Mouse (Mus musculus): ENCODE measurements around the gene Ceacam1.

Gene Ceacam1

DNA sequence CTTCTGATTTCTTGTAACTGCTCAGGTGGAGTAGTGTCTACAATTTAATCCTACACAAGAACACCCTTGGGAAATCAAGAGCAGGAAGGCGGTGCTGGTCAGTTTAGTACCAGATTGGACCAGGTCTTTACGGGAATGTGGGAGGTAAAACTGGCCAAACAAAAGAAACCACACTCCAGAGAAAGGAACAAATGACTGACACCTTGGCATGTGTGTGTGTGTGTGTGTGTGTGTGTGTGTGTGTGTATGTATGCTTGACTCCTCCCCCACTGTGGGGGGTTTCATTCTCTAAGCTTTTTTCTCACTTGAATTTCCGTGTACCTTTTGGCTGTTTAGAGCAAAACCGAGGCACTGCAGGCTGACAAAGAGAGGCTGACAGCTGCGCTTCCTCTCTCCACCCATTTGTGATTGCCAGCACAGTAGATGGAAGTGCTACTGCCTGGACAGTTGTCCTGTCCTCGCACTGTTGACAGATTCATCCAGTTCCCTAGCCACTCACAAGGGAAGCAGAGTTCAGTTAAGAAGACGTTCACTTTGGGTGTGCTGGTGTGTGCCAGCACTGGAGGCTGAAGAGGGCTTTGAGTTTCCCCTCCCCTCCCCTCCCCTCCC lies 64.5 kb downstream of the Ceacam1 start, which contains the start of gene Cxcl17:
Cxcl17 (minus strand) TSS at position 54 of the 609 bp plus-strand sequence.
- DNase-seq (ENCODE audit: inconsistent age in 2 of 2, low spot score in 1 of 2) = peak in 1 of 2 experiments; percentile 3

DNA sequence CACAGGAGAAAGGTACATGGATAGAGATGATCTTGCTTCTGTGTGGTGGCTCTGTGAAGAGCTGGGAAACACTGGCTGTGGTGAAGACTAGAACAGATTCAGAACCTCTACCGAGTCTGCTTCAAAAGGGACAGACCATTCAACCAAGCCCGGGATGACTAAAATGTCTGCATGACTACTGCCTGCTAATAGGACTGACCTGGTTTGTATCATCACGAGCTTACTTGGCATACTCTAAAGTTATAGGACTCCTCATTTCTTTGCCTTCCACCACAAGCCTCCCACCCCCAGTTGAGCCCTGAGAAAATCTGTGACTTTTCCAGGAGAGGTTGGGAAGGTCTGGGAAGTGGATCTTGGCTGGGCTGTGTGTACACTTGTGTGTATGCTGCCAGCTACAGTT lies 65.5 kb downstream of the Ceacam1 start:
- DNase-seq (ENCODE audit: inconsistent age in 2 of 2, low spot score in 1 of 2) = peak in 1 of 2 experiments; percentile 6

Data from adrenal gland, adult (tissue).